Mouse (Mus musculus): Measurements from ENCODE around the gene Gm29735. TPM values are rescaled to one million over a fixed set of nuclear protein-coding genes. Genes with fewer than 3 reads are reported as not detected.
"Not testable (repeated sequence)": the region's sequence is repeated elsewhere in the genome, so short reads cannot be mapped to it uniquely, and the experiment has no call there.

Gm29735 gene
- polyA plus RNA-seq, 1 experiment from 2014 or later = 0.79 TPM

GRCm38 (mm10) chr7:142155308-142155707, 1.6 kb downstream of the Gm29735 start:
- no peak for ATAC-seq (ENCODE audit: insufficient number of reproducible peaks, low FRiP score, low TSS enrichment, low read depth)
- WGBS = 53% methylated on average over 1 of the region's 1 CpGs
- Histone ChIP-seq H3K4me2 (replicated peaks) (no peak overlapping the region), H3K9me3 (replicated peaks) (no peaks in the 10 kb centered on the region), H3K27me3 (no peaks in the 10 kb centered on the region), H3K4me1 (no peaks in the 10 kb centered on the region), H3K36me3 (no peaks in the 10 kb centered on the region), H3K27ac (replicated peaks) (no peak overlapping the region), H3K9ac (no peak overlapping the region), H3K4me3 (replicated peaks) (no peak overlapping the region)

GRCm38 (mm10) chr7:142152191-142152590, 4.7 kb downstream of the Gm29735 start:
- Histone ChIP-seq H3K9ac (no peak overlapping the region), H3K4me3 (replicated peaks) (no peak overlapping the region), H3K36me3 (no peaks in the 10 kb centered on the region), H3K9me3 (replicated peaks) (no peaks in the 10 kb centered on the region), H3K27ac (replicated peaks) (no peak overlapping the region), H3K4me2 (replicated peaks) (no peak overlapping the region), H3K4me1 (no peaks in the 10 kb centered on the region), H3K27me3 (no peaks in the 10 kb centered on the region)
- no peak for ATAC-seq (ENCODE audit: insufficient number of reproducible peaks, low FRiP score, low TSS enrichment, low read depth)
- 73% methylated on average over 4 of the region's 4 CpGs for WGBS

GRCm38 (mm10) chr7:142148633-142149032, 8.3 kb downstream of the Gm29735 start:
- H3K4me2 ChIP-seq (replicated peaks) = no peak overlapping the region
- H3K9ac ChIP-seq = no peak overlapping the region
- no peaks in the 10 kb centered on the region for H3K9me3 ChIP-seq (replicated peaks)
- H3K27me3 ChIP-seq = no peaks in the 10 kb centered on the region; the same call in 1 of the 2 replicates
- H3K27ac ChIP-seq (replicated peaks) = no peak overlapping the region
- no peaks in the 10 kb centered on the region for H3K36me3 ChIP-seq
- H3K4me1 ChIP-seq = no peaks in the 10 kb centered on the region
- H3K4me3 ChIP-seq (replicated peaks) = no peak overlapping the region
- no peak for ATAC-seq (ENCODE audit: insufficient number of reproducible peaks, low FRiP score, low TSS enrichment, low read depth)

- no peak overlapping the region for H3K27ac ChIP-seq (replicated peaks)
- no peaks in the 10 kb centered on the region for H3K4me1 ChIP-seq
- H3K9ac ChIP-seq = no peak overlapping the region
- WGBS = 0% methylated on average over 1 of the region's 1 CpGs
- no peaks in the 10 kb centered on the region for H3K36me3 ChIP-seq
- H3K4me2 ChIP-seq (replicated peaks) = no peak overlapping the region
- no peaks in the 10 kb centered on the region; the same call in 1 of the 2 replicates for H3K27me3 ChIP-seq
- ATAC-seq (ENCODE audit: insufficient number of reproducible peaks, low FRiP score, low TSS enrichment, low read depth) = no peak
- no peak overlapping the region for H3K4me3 ChIP-seq (replicated peaks)
- H3K9me3 ChIP-seq (replicated peaks) = no peaks in the 10 kb centered on the region
These were observed 10.9 kb downstream of the Gm29735 start for GRCm38 (mm10) chr7:142146033-142146432.

- 34% methylated on average over 4 of the region's 4 CpGs for WGBS
These were observed 11.4 kb downstream of the Gm29735 start for GRCm38 (mm10) chr7:142145413-142145940.

GRCm38 (mm10) chr7:142144507-142144906, 12.4 kb downstream of the Gm29735 start, which contains the start of gene Gm45337:
Gene Gm45337 (minus strand): TSS chr7:142144607.
- Histone ChIP-seq H3K36me3 (no peaks in the 10 kb centered on the region), H3K4me1 (no peaks in the 10 kb centered on the region), H3K9ac (no peak within 1 kb of the TSS), H3K27ac (replicated peaks) (no peak within 1 kb of the TSS), H3K9me3 (replicated peaks) (no peaks in the 10 kb centered on the region), H3K27me3 (no peaks in the 10 kb centered on the region; the same call in 1 of the 2 replicates), H3K4me3 (replicated peaks) (no peak within 1 kb of the TSS), H3K4me2 (replicated peaks) (no peak within 1 kb of the TSS)
- no peak for ATAC-seq (ENCODE audit: insufficient number of reproducible peaks, low FRiP score, low TSS enrichment, low read depth)
- WGBS = 74% methylated on average over 1 of the region's 1 CpGs

More at GRCm38 (mm10) chr7:142145413-142145940, 11.4 kb downstream of the Gm29735 start:
- Histone ChIP-seq H3K9me3 (replicated peaks) (no peaks in the 10 kb centered on the region), H3K4me1 (no peaks in the 10 kb centered on the region), H3K36me3 (no peaks in the 10 kb centered on the region), H3K9ac (no peak overlapping the region), H3K4me2 (replicated peaks) (no peak overlapping the region), H3K4me3 (replicated peaks) (no peak overlapping the region), H3K27me3 (no peaks in the 10 kb centered on the region; the same call in 1 of the 2 replicates), H3K27ac (replicated peaks) (no peak overlapping the region)
- ATAC-seq (ENCODE audit: insufficient number of reproducible peaks, low FRiP score, low TSS enrichment, low read depth) = no peak

GRCm38 (mm10) chr7:142143506-142144010, 13.4 kb downstream of the Gm29735 start:
- not testable (repeated sequence) for H3K9ac ChIP-seq; H3K27ac ChIP-seq (replicated peaks); H3K9me3 ChIP-seq (replicated peaks); ATAC-seq (ENCODE audit: insufficient number of reproducible peaks, low FRiP score, low TSS enrichment, low read depth); H3K4me2 ChIP-seq (replicated peaks); H3K27me3 ChIP-seq; H3K4me1 ChIP-seq; H3K36me3 ChIP-seq; H3K4me3 ChIP-seq (replicated peaks)
- 14% methylated on average over 1 of the region's 1 CpGs for WGBS

GRCm38 (mm10) chr7:142140696-142141095, 16.2 kb downstream of the Gm29735 start:
- Histone ChIP-seq H3K9ac (no peak overlapping the region), H3K36me3 (no peaks in the 10 kb centered on the region), H3K27me3 (no peaks in the 10 kb centered on the region; the same call in 1 of the 2 replicates), H3K4me3 (replicated peaks) (no peak overlapping the region), H3K27ac (replicated peaks) (no peak overlapping the region), H3K9me3 (replicated peaks) (no peaks in the 10 kb centered on the region), H3K4me2 (replicated peaks) (no peak overlapping the region), H3K4me1 (no peaks in the 10 kb centered on the region)
- WGBS = 3% methylated on average over 1 of the region's 1 CpGs
- ATAC-seq (ENCODE audit: insufficient number of reproducible peaks, low FRiP score, low TSS enrichment, low read depth) = no peak

GRCm38 (mm10) chr7:142135934-142136333, 21.0 kb downstream of the Gm29735 start, which contains the start of gene Gm39115:
Gene Gm39115 (minus strand): TSS chr7:142136034.
- H3K9ac ChIP-seq; H3K4me2 ChIP-seq (replicated peaks); H3K36me3 ChIP-seq; H3K4me1 ChIP-seq; ATAC-seq (ENCODE audit: insufficient number of reproducible peaks, low FRiP score, low TSS enrichment, low read depth); H3K9me3 ChIP-seq (replicated peaks); H3K27ac ChIP-seq (replicated peaks); H3K4me3 ChIP-seq (replicated peaks); H3K27me3 ChIP-seq: not testable (repeated sequence)
- 46% methylated on average over 2 of the region's 2 CpGs for WGBS

- no peak overlapping the region for H3K27ac ChIP-seq (replicated peaks)
- H3K4me2 ChIP-seq (replicated peaks) = no peak overlapping the region
- H3K27me3 ChIP-seq = no peaks in the 10 kb centered on the region
- ATAC-seq (ENCODE audit: insufficient number of reproducible peaks, low FRiP score, low TSS enrichment, low read depth) = no peak
- no peaks in the 10 kb centered on the region for H3K36me3 ChIP-seq
- H3K4me3 ChIP-seq (replicated peaks) = no peak overlapping the region
- H3K9me3 ChIP-seq (replicated peaks) = no peaks in the 10 kb centered on the region
- H3K9ac ChIP-seq = no peak overlapping the region
- H3K4me1 ChIP-seq = no peaks in the 10 kb centered on the region
- WGBS = 57% methylated on average over 4 of the region's 4 CpGs
These were observed 22.5 kb downstream of the Gm29735 start for GRCm38 (mm10) chr7:142134206-142134995.

GRCm38 (mm10) chr7:142128843-142129242, 28.1 kb downstream of the Gm29735 start:
- WGBS = 54% methylated on average over 4 of the region's 4 CpGs
- Histone ChIP-seq H3K4me3 (replicated peaks) (no peak overlapping the region), H3K27me3 (peaks cover 4% of the 10 kb centered on the region; the same call in 1 of the 2 replicates), H3K27ac (replicated peaks) (no peak overlapping the region), H3K9ac (no peak overlapping the region), H3K9me3 (replicated peaks) (no peaks in the 10 kb centered on the region), H3K4me1 (no peaks in the 10 kb centered on the region), H3K36me3 (no peaks in the 10 kb centered on the region), H3K4me2 (replicated peaks) (no peak overlapping the region)
- no peak for ATAC-seq (ENCODE audit: insufficient number of reproducible peaks, low FRiP score, low TSS enrichment, low read depth)

Measured in embryonic facial prominence, embryonic 15.5 days (tissue).